20 mouse cellular contexts compared by ENCODE assay signal in genomic region chr2:119816611-119817010, GRCm38 (mm10). TPM values are rescaled to one million over a fixed set of nuclear protein-coding genes. Genes with fewer than 3 reads are reported as not detected.
DNase-seq lines count a peak whose midpoint lies in the region; ATAC-seq and TF ChIP-seq lines count a peak whose summit lies in the region.
"Had no signal": no experiment of that assay in that cellular context is flagged by ENCODE, and none has a peak within 500 bp of the region (broad histone marks: within the 10 kb centered on the region; RNA-seq: fewer than 3 reads in every experiment).

No protein-coding gene starts in this region.

- H3K9ac ChIP-seq in forebrain, embryonic 15.5 days (replicated peaks) = no peak overlapping the region
- no peak overlapping the region for H3K9ac ChIP-seq in hindbrain, embryonic 16.5 days (ENCODE audit: low read depth, low read length)
- no peak overlapping the region; the same call in 1 of the 2 replicates for H3K9ac ChIP-seq in hindbrain, embryonic 13.5 days
- no peak overlapping the region for H3K9ac ChIP-seq in lung, embryonic 15.5 days
- H3K9ac ChIP-seq: embryonic facial prominence, embryonic 15.5 days; heart, embryonic 15.5 days had no signal

- H3K4me1 ChIP-seq in cerebellum, adult 2 months (ENCODE audit: control insufficient read depth, insufficient read depth, low read length) = peaks cover 35% of the 10 kb centered on the region
- H3K4me1 ChIP-seq in forebrain, embryonic 15.5 days = peaks cover 19% of the 10 kb centered on the region
- peaks cover 3% of the 10 kb centered on the region for H3K4me1 ChIP-seq in forebrain, embryonic 10.5 days
- H3K4me1 ChIP-seq in hindbrain, embryonic 16.5 days (ENCODE audit: control insufficient read depth, insufficient read depth, low read depth, low read length) = peaks cover 4% of the 10 kb centered on the region
- peaks cover 5% of the 10 kb centered on the region; the same call in 1 of the 2 replicates for H3K4me1 ChIP-seq in hindbrain, embryonic 13.5 days (replicated peaks)
- H3K4me1 ChIP-seq in lung, embryonic 15.5 days = peaks cover 5% of the 10 kb centered on the region; the same call in 1 of the 2 replicates
- H3K4me1 ChIP-seq: hindbrain, embryonic 10.5 days had no signal

- ATAC-seq in forebrain, embryonic 15.5 days (replicated peaks) = no peak
- no peak; the same call in 1 of the 2 replicates for ATAC-seq in hindbrain, embryonic 16.5 days
- ATAC-seq in hindbrain, embryonic 13.5 days (ENCODE audit: low FRiP score) = no peak
- no peak for ATAC-seq in lung, embryonic 15.5 days (ENCODE audit: borderline replicate concordance, extremely low read depth, low FRiP score, low TSS enrichment)
- ATAC-seq: inflammation-experienced regulatory T-cells, adult 6 months; intestine, postnatal 0 days had no signal

- peak overlapping the region; percentile 40 for H3K27ac ChIP-seq in cerebellum, adult 2 months (ENCODE audit: insufficient read depth, low read length)
- H3K27ac ChIP-seq in forebrain, embryonic 15.5 days (replicated peaks) = peak overlapping the region; percentile 42
- no peak overlapping the region for H3K27ac ChIP-seq in forebrain, embryonic 10.5 days
- peak overlapping the region; percentile 61; the same call in 1 of the 2 replicates for H3K27ac ChIP-seq in hindbrain, embryonic 16.5 days (ENCODE audit: low read depth, low read length)
- H3K27ac ChIP-seq in hindbrain, embryonic 13.5 days = no peak overlapping the region; the same call in 1 of the 2 replicates
- 0 out of 2 replicates have a peak overlapping the region, but pooled peaks have one; percentile 6 for H3K27ac ChIP-seq in lung, embryonic 15.5 days
- H3K27ac ChIP-seq: forebrain, embryonic 13.5 days; heart, embryonic 15.5 days; hindbrain, embryonic 10.5 days had no signal

- no peak overlapping the region for H3K4me3 ChIP-seq in cerebellum, adult 2 months (replicated peaks; ENCODE audit: insufficient read depth, low read depth, low read length)
- no peak overlapping the region for H3K4me3 ChIP-seq in forebrain, embryonic 15.5 days
- no peak overlapping the region for H3K4me3 ChIP-seq in forebrain, embryonic 10.5 days
- no peak overlapping the region for H3K4me3 ChIP-seq in hindbrain, embryonic 16.5 days (ENCODE audit: low read length)
- H3K4me3 ChIP-seq in hindbrain, embryonic 13.5 days = no peak overlapping the region
- no peak overlapping the region for H3K4me3 ChIP-seq in lung, embryonic 15.5 days
- H3K4me3 ChIP-seq: embryonic facial prominence, embryonic 15.5 days; erythroblast, embryonic 14.5 days; forebrain, embryonic 13.5 days; heart, embryonic 15.5 days; hindbrain, embryonic 10.5 days had no signal

- no peak for DNase-seq in cerebellum, adult 2 months
- no peak for DNase-seq in cerebellum, adult 11-12 months
- no peak for DNase-seq in forebrain, embryonic 10.5 days (ENCODE audit: extremely low spot score, low spot score)
- DNase-seq in lung, postnatal 4 days = no peak
- DNase-seq: embryo, embryonic 11 days; heart, adult 18-20 months; kidney, adult 8-10 months had no signal

- 0 out of 2 replicates have a peak, but pooled peaks cover 3% of the 10 kb centered on the region for H3K36me3 ChIP-seq in forebrain, embryonic 15.5 days
- H3K36me3 ChIP-seq in forebrain, embryonic 10.5 days (replicated peaks) = peaks cover 59% of the 10 kb centered on the region
- peaks cover 6% of the 10 kb centered on the region; the same call in 1 of the 2 replicates for H3K36me3 ChIP-seq in hindbrain, embryonic 16.5 days (ENCODE audit: control insufficient read depth, insufficient read depth, low read length)
- H3K36me3 ChIP-seq in hindbrain, embryonic 13.5 days = peaks cover 45% of the 10 kb centered on the region
- peaks cover 6% of the 10 kb centered on the region; the same call in 1 of the 2 replicates for H3K36me3 ChIP-seq in lung, embryonic 15.5 days
- H3K36me3 ChIP-seq: heart, embryonic 15.5 days had no signal

- 26% methylated on average over 13 of the region's 13 CpGs for WGBS in cerebellum, adult 2 months
- WGBS in forebrain, embryonic 15.5 days = 94% methylated on average over 13 of the region's 13 CpGs
- 95% methylated on average over 13 of the region's 13 CpGs for WGBS in forebrain, embryonic 10.5 days
- WGBS in hindbrain, embryonic 16.5 days = 90% methylated on average over 13 of the region's 13 CpGs
- 95% methylated on average over 13 of the region's 13 CpGs for WGBS in hindbrain, embryonic 13.5 days
- 93% methylated on average over 13 of the region's 13 CpGs for WGBS in lung, embryonic 15.5 days

- no peak overlapping the region for H3K4me2 ChIP-seq in forebrain, embryonic 15.5 days (replicated peaks)
- no peak overlapping the region for H3K4me2 ChIP-seq in hindbrain, embryonic 16.5 days (ENCODE audit: low read length)
- no peak overlapping the region for H3K4me2 ChIP-seq in hindbrain, embryonic 13.5 days
- no peak overlapping the region for H3K4me2 ChIP-seq in lung, embryonic 15.5 days
- H3K4me2 ChIP-seq: embryonic facial prominence, embryonic 15.5 days; forebrain, embryonic 13.5 days; heart, embryonic 11.5 days; heart, embryonic 15.5 days had no signal

- no peak for TF ChIP-seq CTCF in cerebellum, adult 2 months (IDR thresholded peaks at IDR 0.05; ENCODE audit: borderline replicate concordance, insufficient read depth, low read depth, low read length)

- no peak for TF ChIP-seq POLR2A in cerebellum, adult 2 months (IDR thresholded peaks at IDR 0.05; ENCODE audit: borderline replicate concordance, insufficient read depth, low read length)

- H3K27me3 ChIP-seq in cerebellum, adult 2 months (ENCODE audit: control insufficient read depth, insufficient read depth, low read length) = no peaks in the 10 kb centered on the region
- H3K27me3 ChIP-seq in forebrain, embryonic 15.5 days = no peaks in the 10 kb centered on the region
- no peaks in the 10 kb centered on the region for H3K27me3 ChIP-seq in forebrain, embryonic 10.5 days (ENCODE audit: poor library complexity, severe bottlenecking)
- H3K27me3 ChIP-seq in hindbrain, embryonic 16.5 days (replicated peaks; ENCODE audit: control insufficient read depth, insufficient read depth, low read length) = no peaks in the 10 kb centered on the region
- H3K27me3 ChIP-seq in hindbrain, embryonic 13.5 days = no peaks in the 10 kb centered on the region
- no peaks in the 10 kb centered on the region for H3K27me3 ChIP-seq in lung, embryonic 15.5 days
- H3K27me3 ChIP-seq: embryonic facial prominence, embryonic 15.5 days; forebrain, embryonic 13.5 days; heart, embryonic 15.5 days had no signal

- H3K9me3 ChIP-seq in forebrain, embryonic 15.5 days = no peaks in the 10 kb centered on the region
- no peaks in the 10 kb centered on the region for H3K9me3 ChIP-seq in forebrain, embryonic 10.5 days
- H3K9me3 ChIP-seq in hindbrain, embryonic 16.5 days (ENCODE audit: control insufficient read depth, low read length) = no peaks in the 10 kb centered on the region
- H3K9me3 ChIP-seq in hindbrain, embryonic 13.5 days = no peaks in the 10 kb centered on the region
- H3K9me3 ChIP-seq in lung, embryonic 15.5 days = no peaks in the 10 kb centered on the region
- H3K9me3 ChIP-seq: embryonic facial prominence, embryonic 15.5 days; forebrain, embryonic 13.5 days; heart, embryonic 15.5 days; hindbrain, embryonic 10.5 days had no signal

RNA-seq across cellular contexts. Expression of gene Tyro3, which starts 19.1 kb away (rescaled TPM):
- polyA plus RNA-seq in cerebellum, adult 2 months (2012; rRNA removed) = 150 and 154 TPM in 2 replicates
- 15.9 and 17.9 TPM in 2 replicates for polyA plus RNA-seq in forebrain, embryonic 15.5 days (2015; fragmentation: Nextera tagmentation; extraction: Ambion mirVana)
- 27.0 and 27.6 TPM in 2 replicates for polyA plus RNA-seq in forebrain, embryonic 10.5 days (2016; fragmentation: Nextera tagmentation; extraction: Ambion mirVana)
- polyA plus RNA-seq in hindbrain, embryonic 16.5 days (2015; fragmentation: Nextera tagmentation; extraction: Ambion mirVana) = 28.5 and 30.0 TPM in 2 replicates
- polyA plus RNA-seq in hindbrain, embryonic 13.5 days (2015; fragmentation: Nextera tagmentation; extraction: Ambion mirVana) = 19.4 and 20.0 TPM in 2 replicates
- 21.4 and 21.6 TPM in 2 replicates for polyA plus RNA-seq in lung, embryonic 15.5 days (2015; fragmentation: Nextera tagmentation; extraction: Ambion mirVana)
- polyA plus RNA-seq: erythroblast, embryonic 14.5 days had no signal

RNA-seq across cellular contexts. Expression of gene Rpap1, which starts 29.3 kb away (rescaled TPM):
- 15.9 and 17.5 TPM in 2 replicates for polyA plus RNA-seq in cerebellum, adult 2 months (2012; rRNA removed)
- 21.5 and 21.6 TPM in 2 replicates for polyA plus RNA-seq in forebrain, embryonic 15.5 days (2015; fragmentation: Nextera tagmentation; extraction: Ambion mirVana)
- 42.3 and 43.5 TPM in 2 replicates for polyA plus RNA-seq in forebrain, embryonic 10.5 days (2016; fragmentation: Nextera tagmentation; extraction: Ambion mirVana)
- polyA plus RNA-seq in hindbrain, embryonic 16.5 days (2015; fragmentation: Nextera tagmentation; extraction: Ambion mirVana) = 16.5 and 19.4 TPM in 2 replicates
- polyA plus RNA-seq in hindbrain, embryonic 13.5 days (2015; fragmentation: Nextera tagmentation; extraction: Ambion mirVana) = 22.2 and 22.6 TPM in 2 replicates
- 30.4 and 31.7 TPM in 2 replicates for polyA plus RNA-seq in lung, embryonic 15.5 days (2015; fragmentation: Nextera tagmentation; extraction: Ambion mirVana)

RNA-seq across cellular contexts. Expression of gene Ltk, which starts 56.4 kb away (rescaled TPM):
- 16.5 and 19.1 TPM in 2 replicates for polyA plus RNA-seq in cerebellum, adult 2 months (2012; rRNA removed)
- polyA plus RNA-seq in forebrain, embryonic 15.5 days (2015; fragmentation: Nextera tagmentation; extraction: Ambion mirVana) = 0.33 and 0.51 TPM in 2 replicates
- polyA plus RNA-seq in forebrain, embryonic 10.5 days (2016; fragmentation: Nextera tagmentation; extraction: Ambion mirVana) = 0.33 TPM in 1 of 2 replicates, not detected in the other
- 1.6 and 1.7 TPM in 2 replicates for polyA plus RNA-seq in hindbrain, embryonic 16.5 days (2015; fragmentation: Nextera tagmentation; extraction: Ambion mirVana)
- polyA plus RNA-seq in hindbrain, embryonic 13.5 days (2015; fragmentation: Nextera tagmentation; extraction: Ambion mirVana) = 0.91 and 1.4 TPM in 2 replicates
- polyA plus RNA-seq in lung, embryonic 15.5 days (2015; fragmentation: Nextera tagmentation; extraction: Ambion mirVana) = 1.3 and 1.4 TPM in 2 replicates
- polyA plus RNA-seq: embryonic facial prominence, embryonic 11.5 days; erythroblast, embryonic 14.5 days; heart, embryonic 11.5 days; hindbrain, embryonic 10.5 days had no signal

Comparison
In these comparisons a context has a peak if more than half of its experiments do, and no peak if none do; other contexts are left out.
1. H3K27ac ChIP-seq: peak in cerebellum, adult 2 months (single experiment), forebrain, embryonic 15.5 days (single experiment), hindbrain, embryonic 16.5 days (single experiment) and lung, embryonic 15.5 days (single experiment); none in forebrain, embryonic 10.5 days (single experiment) and hindbrain, embryonic 13.5 days (single experiment).